Mouse (Mus musculus) CH12.LX (cell line): Measurements from ENCODE around the gene Dnase1l1.

ENCODE experiments used
- CHD1 ChIP-seq: IDR thresholded peaks from 2 replicates; pipeline ENCODE4 v1.6.1; 2012; ENCODE audit warnings: low read depth, low read length, improper control_type of control experiment, inconsistent platforms
- CTCF ChIP-seq, 2 experiments: IDR thresholded peaks in 1 of 2; conservative IDR thresholded peaks in 1 of 2; 2 replicates each; pipeline ENCODE4 v1.5.1; 2011 to 2012; ENCODE audit warnings: low read depth in 2 of 2, low read length in 2 of 2, improper control_type of control experiment in 1 of 2, inconsistent platforms in 1 of 2, mild to moderate bottlenecking in 1 of 2, moderate library complexity in 1 of 2
- EP300 ChIP-seq: IDR thresholded peaks from 2 replicates; pipeline ENCODE4 v1.6.1; 2011; ENCODE audit warnings: low read length, improper control_type of control experiment
- ETS1 ChIP-seq: conservative IDR thresholded peaks from 2 replicates; pipeline ENCODE4 v1.6.1; 2012; ENCODE audit warnings: low read depth, mild to moderate bottlenecking, inconsistent platforms, low read length, improper control_type of control experiment, moderate library complexity
- HCFC1 ChIP-seq: IDR thresholded peaks from 2 replicates; pipeline ENCODE4 v1.6.1; 2012; ENCODE audit warnings: low read depth, mild to moderate bottlenecking, inconsistent platforms, low read length, improper control_type of control experiment
- MXI1 ChIP-seq: IDR thresholded peaks from 2 replicates; pipeline ENCODE4 v1.6.1; 2011; ENCODE audit warnings: mild to moderate bottlenecking, low read depth, low read length, improper control_type of control experiment
- POLR2A ChIP-seq: IDR thresholded peaks from 2 replicates; pipeline ENCODE4 v1.6.1; 2011; ENCODE audit warnings: low read depth, mild to moderate bottlenecking, improper control_type of control experiment, low read length
- POLR2AphosphoS2 ChIP-seq: IDR thresholded peaks from 2 replicates; pipeline ENCODE4 v1.6.1; 2011; ENCODE audit warnings: low read depth, low read length, improper control_type of control experiment
- USF1 ChIP-seq: IDR thresholded peaks from 2 replicates; pipeline ENCODE4 v1.6.1; 2014; ENCODE audit warnings: low read depth, mild to moderate bottlenecking, inconsistent platforms, low read length, improper control_type of control experiment
- USF2 ChIP-seq: conservative IDR thresholded peaks from 2 replicates; pipeline ENCODE4 v1.6.1; 2011; ENCODE audit warnings: low read depth, low read length, improper control_type of control experiment
- ZC3H11A ChIP-seq: IDR thresholded peaks from 2 replicates; pipeline ENCODE4 v1.6.1; 2012; ENCODE audit warnings: low read depth, mild to moderate bottlenecking, inconsistent platforms, low read length, improper control_type of control experiment
- ZMIZ1 ChIP-seq: IDR thresholded peaks from 2 replicates; pipeline ENCODE4 v1.6.1; 2012; ENCODE audit warnings: low read depth, mild to moderate bottlenecking, inconsistent platforms, low read length, improper control_type of control experiment

DNA sequence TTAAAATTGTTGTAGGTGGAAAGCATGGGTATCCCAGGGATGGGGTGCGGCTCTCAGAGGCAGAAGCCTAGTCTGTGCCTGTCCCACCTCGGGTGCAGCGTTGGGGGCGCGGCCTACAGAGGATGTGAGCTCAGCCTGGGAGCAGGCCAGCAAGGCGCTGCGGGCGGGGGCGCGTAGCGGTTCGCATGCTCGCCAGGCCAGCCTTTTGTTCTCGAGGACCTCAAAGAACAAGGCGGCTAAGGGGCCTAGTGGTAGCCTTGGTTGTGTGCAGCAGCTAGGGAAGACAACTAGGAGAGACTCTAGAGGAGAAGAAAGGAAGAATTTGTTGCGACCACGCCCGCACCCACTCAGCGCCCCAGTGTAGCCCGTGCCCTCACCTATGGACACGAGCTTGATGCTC lies 36.5 kb downstream of the Dnase1l1 start:
- TF ChIP-seq CHD1 (no peak), EP300 (no peak), CTCF (conservative IDR thresholded peaks at IDR 0.05 in 1 of 2, IDR thresholded peaks at IDR 0.05 in 1 of 2; ENCODE audit: low read depth in 2 of 2, low read length in 2 of 2) (no peak), POLR2A (no peak), ZC3H11A (no peak), MXI1 (peak; percentile 43; the same call in 1 of the 2 replicates), POLR2AphosphoS2 (no peak), HCFC1 (peak; percentile 21; the same call in 1 of the 2 replicates), ZMIZ1 (no peak), USF1 (no peak), USF2 (no peak), ETS1 (no peak)
